ENCODE assay signal across 9 mouse cellular contexts in genomic region chr11:53478383-53479170, GRCm38 (mm10). TPM values are rescaled to one million over a fixed set of nuclear protein-coding genes. Genes with fewer than 3 reads are reported as not detected.
DNase-seq lines count a peak whose midpoint lies in the region; ATAC-seq and TF ChIP-seq lines count a peak whose summit lies in the region.
"Had no signal": no experiment of that assay in that cellular context is flagged by ENCODE, and none has a peak within 500 bp of the region (broad histone marks: within the 10 kb centered on the region; RNA-seq: fewer than 3 reads in every experiment).

No protein-coding gene starts in this region.

- peak overlapping the region; percentile 69 for H3K9ac ChIP-seq in hindbrain, embryonic 13.5 days
- no peak overlapping the region for H3K9ac ChIP-seq in midbrain, embryonic 11.5 days (ENCODE audit: low read length)

- H3K4me1 ChIP-seq in spleen, adult 2 months (ENCODE audit: control insufficient read depth, insufficient read depth, insufficient read length): peaks cover 13% of the 10 kb centered on the region
- peaks cover 39% of the 10 kb centered on the region for H3K4me1 ChIP-seq in hindbrain, embryonic 13.5 days (replicated peaks)
- H3K4me1 ChIP-seq in midbrain, embryonic 11.5 days (ENCODE audit: control insufficient read depth, insufficient read depth, low read length): peaks cover 17% of the 10 kb centered on the region

- H3K4me2 ChIP-seq in hindbrain, embryonic 13.5 days: peak overlapping the region; percentile 72
- peak overlapping the region; percentile 51 for H3K4me2 ChIP-seq in midbrain, embryonic 11.5 days

- no peaks in the 10 kb centered on the region for H3K36me3 ChIP-seq in spleen, adult 2 months (ENCODE audit: control insufficient read depth, insufficient read depth, low read length)
- no peaks in the 10 kb centered on the region for H3K36me3 ChIP-seq in hindbrain, embryonic 13.5 days
- H3K36me3 ChIP-seq in midbrain, embryonic 11.5 days (ENCODE audit: control insufficient read depth, insufficient read depth, low read length): no peaks in the 10 kb centered on the region

- peak overlapping the region; percentile 79 for H3K4me3 ChIP-seq in gastrocnemius, adult 2 months
- H3K4me3 ChIP-seq in spleen, adult 2 months (ENCODE audit: extremely low read depth, insufficient read depth, insufficient read length): peak overlapping the region; percentile 46; the same call in 1 of the 2 replicates
- peak overlapping the region; percentile 49 for H3K4me3 ChIP-seq in hindbrain, embryonic 13.5 days
- peak overlapping the region; percentile 39 for H3K4me3 ChIP-seq in midbrain, embryonic 11.5 days (ENCODE audit: low read depth, low read length)

- peaks cover 21% of the 10 kb centered on the region for H3K27me3 ChIP-seq in spleen, adult 2 months (ENCODE audit: control insufficient read depth, insufficient read depth, low read length)
- peaks cover 78% of the 10 kb centered on the region for H3K27me3 ChIP-seq in hindbrain, embryonic 13.5 days
- peaks cover 59% of the 10 kb centered on the region for H3K27me3 ChIP-seq in midbrain, embryonic 11.5 days (ENCODE audit: control insufficient read depth, insufficient read depth, low read length)

- no peak for DNase-seq in gastrocnemius, adult 2 months
- no peak for DNase-seq in gastrocnemius, postnatal 14 days
- DNase-seq in spleen, adult 2 months (ENCODE audit: low read depth in 1 of 2, low spot score in 2 of 2): no peak
- DNase-seq in spleen, postnatal 36 days (ENCODE audit: low spot score in 2 of 2): no peak
- peak; percentile 94 for DNase-seq in midbrain, embryonic 11.5 days (ENCODE audit: low spot score, missing footprints)
- no peak for DNase-seq in urinary bladder, postnatal 25 days (ENCODE audit: low spot score)
- no peak for DNase-seq in thymus, postnatal 36 days

- intact Hi-C loops in gastrocnemius, adult 2 months (cut with DNase I): no loop called here
- intact Hi-C loops in gastrocnemius, postnatal 14 days (cut with DNase I; ENCODE audit: low total_unique reads): loop anchor here (10.0 kb wide), 1 partner anchor 56 kb away; no protein-coding TSS in a partner anchor

- no peaks in the 10 kb centered on the region for H3K9me3 ChIP-seq in hindbrain, embryonic 13.5 days
- H3K9me3 ChIP-seq in midbrain, embryonic 11.5 days (ENCODE audit: control insufficient read depth, low read length): peaks cover 5% of the 10 kb centered on the region; the same call in 1 of the 2 replicates

- no peak for TF ChIP-seq CTCF in gastrocnemius, adult 2 months (IDR thresholded peaks at IDR 0.05)
- no peak for TF ChIP-seq CTCF in spleen, adult 2 months (IDR thresholded peaks at IDR 0.05; ENCODE audit: extremely low read depth, insufficient read depth, insufficient read length, insufficient replicate concordance)

- TF ChIP-seq POLR2A in spleen, adult 2 months (IDR thresholded peaks at IDR 0.05; ENCODE audit: low read depth, low read length): no peak

- ATAC-seq in hindbrain, embryonic 13.5 days (ENCODE audit: low FRiP score): peak; percentile 21; the same call in 1 of the 2 replicates
- ATAC-seq in midbrain, embryonic 11.5 days (ENCODE audit: low FRiP score): no peak

- H3K27ac ChIP-seq in gastrocnemius, adult 2 months: no peak overlapping the region
- no peak overlapping the region for H3K27ac ChIP-seq in spleen, adult 2 months (ENCODE audit: insufficient read depth, low read length)
- H3K27ac ChIP-seq in hindbrain, embryonic 13.5 days: no peak overlapping the region
- no peak overlapping the region for H3K27ac ChIP-seq in midbrain, embryonic 11.5 days (ENCODE audit: low read depth, low read length)

- WGBS in spleen, adult 2 months: 11% methylated on average over 79 of the region's 79 CpGs
- 6% methylated on average over 76 of the region's 79 CpGs for WGBS in hindbrain, embryonic 13.5 days
- WGBS in midbrain, embryonic 11.5 days: 5% methylated on average over 79 of the region's 79 CpGs

RNA-seq across cellular contexts. Expression of gene Gm9945, which starts 1.4 kb away (rescaled TPM):
- not detected for total RNA-seq in gastrocnemius, adult 2 months (2021)
- not detected for total RNA-seq in gastrocnemius, postnatal 14 days (2021)
- not detected in 2 replicates for polyA plus RNA-seq in spleen, adult 2 months (2012; rRNA removed)
- 0.28 TPM in 1 of 2 replicates, not detected in the other for polyA plus RNA-seq in hindbrain, embryonic 13.5 days (2015; fragmentation: Nextera tagmentation; extraction: Ambion mirVana)
- polyA plus RNA-seq in midbrain, embryonic 11.5 days (2014; fragmentation: Nextera tagmentation; extraction: Ambion mirVana): 0.15 TPM in 1 of 2 replicates, not detected in the other
- total RNA-seq: gastrocnemius, postnatal 4 days had no signal

RNA-seq across cellular contexts. Expression of gene Sowaha, which starts 1.5 kb away (rescaled TPM):
- under 1 TPM; 0.06 to 0.15 TPM for total RNA-seq in gastrocnemius, adult 2 months (2021)
- under 1 TPM; 0.11 to 0.12 TPM for total RNA-seq in gastrocnemius, postnatal 14 days (2021)
- 10.6 and 13.9 TPM in 2 replicates for polyA plus RNA-seq in spleen, adult 2 months (2012; rRNA removed)
- 0.55 and 0.71 TPM in 2 replicates for polyA plus RNA-seq in hindbrain, embryonic 13.5 days (2015; fragmentation: Nextera tagmentation; extraction: Ambion mirVana)
- 0.05 and 0.15 TPM in 2 replicates for polyA plus RNA-seq in midbrain, embryonic 11.5 days (2014; fragmentation: Nextera tagmentation; extraction: Ambion mirVana)

RNA-seq across cellular contexts. Expression of gene Gm9837, which starts 8.3 kb away (rescaled TPM):
- total RNA-seq in gastrocnemius, adult 2 months (2021): not detected
- not detected for total RNA-seq in gastrocnemius, postnatal 14 days (2021)
- not detected in 2 replicates for polyA plus RNA-seq in spleen, adult 2 months (2012; rRNA removed)
- not detected in 2 replicates for polyA plus RNA-seq in hindbrain, embryonic 13.5 days (2015; fragmentation: Nextera tagmentation; extraction: Ambion mirVana)
- not detected in 2 replicates for polyA plus RNA-seq in midbrain, embryonic 11.5 days (2014; fragmentation: Nextera tagmentation; extraction: Ambion mirVana)
- total RNA-seq: gastrocnemius, postnatal 4 days had no signal

RNA-seq across cellular contexts. Expression of gene Shroom1, which starts 21.6 kb away (rescaled TPM):
- under 1 TPM; 0.36 to 0.54 TPM for total RNA-seq in gastrocnemius, adult 2 months (2021)
- under 1 TPM; 0.31 to 0.38 TPM for total RNA-seq in gastrocnemius, postnatal 14 days (2021)
- polyA plus RNA-seq in spleen, adult 2 months (2012; rRNA removed): 0.35 and 0.39 TPM in 2 replicates
- 2.5 and 2.6 TPM in 2 replicates for polyA plus RNA-seq in hindbrain, embryonic 13.5 days (2015; fragmentation: Nextera tagmentation; extraction: Ambion mirVana)
- polyA plus RNA-seq in midbrain, embryonic 11.5 days (2014; fragmentation: Nextera tagmentation; extraction: Ambion mirVana): 1.6 and 1.9 TPM in 2 replicates

RNA-seq across cellular contexts. Expression of gene Gm10447, which starts 21.7 kb away (rescaled TPM):
- total RNA-seq in gastrocnemius, adult 2 months (2021): not detected
- not detected for total RNA-seq in gastrocnemius, postnatal 14 days (2021)
- 0.04 TPM in 1 of 2 replicates, not detected in the other for polyA plus RNA-seq in spleen, adult 2 months (2012; rRNA removed)
- 0.06 and 0.16 TPM in 2 replicates for polyA plus RNA-seq in hindbrain, embryonic 13.5 days (2015; fragmentation: Nextera tagmentation; extraction: Ambion mirVana)
- polyA plus RNA-seq in midbrain, embryonic 11.5 days (2014; fragmentation: Nextera tagmentation; extraction: Ambion mirVana): not detected in 2 replicates
- total RNA-seq: gastrocnemius, postnatal 4 days had no signal
